Mouse (Mus musculus) lung, adult 18-20 months (tissue): ENCODE measurements around the gene Pold1.
A peak's percentile ranks its signal among the peaks of the same experiment; 100 is the strongest.

ENCODE experiments used
- DNase-seq, 2 experiments: peaks; one replicate each; pipeline ENCODE4 v3.0.0; 2022; ENCODE audit warnings: mixed read lengths in 2 of 2

Pold1 gene

GRCm38 (mm10) chr7:44548497-44549087 lies at the start of gene Pold1:
Gene Pold1, minus strand, starts transcription at chr7:44548849.
- DNase-seq = peak; percentile 99 to 100

- no peak for DNase-seq
Measured at GRCm38 (mm10) chr7:44598336-44598735, 49.7 kb upstream of the Pold1 start.

DNA sequence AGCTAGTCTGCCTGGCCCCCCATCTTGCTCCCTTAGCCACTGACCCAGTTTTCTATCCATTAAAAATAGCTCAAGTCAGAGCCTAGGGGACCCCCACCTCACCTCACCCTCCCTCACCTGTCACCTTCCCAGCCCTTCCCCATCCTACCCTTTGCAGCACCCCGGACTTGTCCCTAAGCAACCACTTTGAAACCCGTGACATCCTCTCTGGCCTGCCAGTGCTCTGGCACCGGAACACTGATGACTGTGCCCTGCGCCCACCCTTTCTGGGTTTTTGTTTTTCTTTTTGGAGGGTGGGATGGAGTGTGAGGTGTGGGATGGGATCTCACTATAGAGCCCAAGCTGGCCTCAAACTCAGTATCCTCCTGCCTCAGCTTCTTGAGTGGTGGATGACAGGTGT lies 49.0 kb upstream of the Pold1 start:
- DNase-seq = no peak

GRCm38 (mm10) chr7:44596996-44597538 lies 48.4 kb upstream of the Pold1 start:
- DNase-seq = no peak

DNA sequence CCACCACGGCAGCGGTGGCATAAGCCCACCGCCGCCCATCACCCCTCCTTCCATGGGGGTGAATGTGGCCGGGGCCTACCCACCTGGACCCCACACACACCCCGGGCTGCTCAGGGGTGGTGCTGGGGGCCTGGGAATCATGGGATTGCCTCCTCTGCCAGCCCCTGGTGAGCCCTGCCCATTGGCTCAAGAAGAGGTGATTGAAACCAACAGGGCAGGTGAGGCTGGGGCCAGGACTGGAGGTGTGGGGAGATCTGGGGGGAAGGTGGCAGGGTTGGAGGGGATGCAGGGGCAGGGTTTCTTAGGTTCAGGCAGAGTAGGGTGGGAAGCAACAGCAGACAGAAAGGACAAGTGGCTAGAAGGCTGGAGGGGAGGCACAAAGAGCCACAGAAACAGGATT lies 47.4 kb upstream of the Pold1 start:
- no peak for DNase-seq

DNA sequence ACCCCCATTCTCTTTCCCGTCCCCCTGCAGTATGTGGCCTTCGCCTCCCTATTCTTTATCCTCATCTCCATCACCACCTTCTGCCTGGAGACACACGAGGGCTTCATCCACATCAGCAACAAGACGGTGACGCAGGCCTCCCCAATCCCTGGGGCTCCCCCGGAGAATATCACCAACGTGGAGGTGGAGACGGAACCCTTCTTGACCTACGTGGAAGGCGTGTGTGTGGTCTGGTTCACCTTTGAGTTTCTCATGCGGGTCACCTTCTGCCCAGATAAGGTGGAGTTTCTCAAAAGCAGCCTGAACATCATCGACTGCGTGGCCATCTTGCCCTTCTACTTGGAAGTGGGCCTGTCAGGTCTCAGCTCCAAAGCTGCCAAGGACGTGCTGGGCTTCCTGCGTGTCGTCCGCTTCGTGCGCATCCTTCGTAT lies 46.5 kb upstream of the Pold1 start:
- DNase-seq = no peak

- no peak for DNase-seq
Measured at GRCm38 (mm10) chr7:44594291-44594690, 45.6 kb upstream of the Pold1 start.

DNA sequence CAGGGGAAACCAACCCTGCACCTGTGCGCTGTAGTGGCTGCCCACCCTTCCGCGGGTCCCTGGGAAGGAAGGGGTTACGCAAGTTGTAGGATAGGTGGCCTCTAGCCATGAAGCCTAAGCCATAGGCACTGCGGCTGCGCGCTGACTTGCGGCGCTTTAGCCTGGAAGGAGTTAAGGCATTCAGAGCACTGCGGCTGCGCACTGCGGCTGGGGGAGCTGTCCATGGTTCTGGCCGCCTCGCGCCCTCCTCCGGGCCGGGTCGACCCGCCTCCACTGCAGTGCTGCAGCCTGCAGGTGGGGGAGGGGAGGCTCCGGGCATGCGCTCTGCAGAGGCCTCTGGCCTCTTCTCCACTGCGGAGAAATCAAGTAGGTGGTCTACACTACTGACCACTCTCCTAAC lies 45.1 kb upstream of the Pold1 start:
- DNase-seq = peak; percentile 74 to 82

DNA sequence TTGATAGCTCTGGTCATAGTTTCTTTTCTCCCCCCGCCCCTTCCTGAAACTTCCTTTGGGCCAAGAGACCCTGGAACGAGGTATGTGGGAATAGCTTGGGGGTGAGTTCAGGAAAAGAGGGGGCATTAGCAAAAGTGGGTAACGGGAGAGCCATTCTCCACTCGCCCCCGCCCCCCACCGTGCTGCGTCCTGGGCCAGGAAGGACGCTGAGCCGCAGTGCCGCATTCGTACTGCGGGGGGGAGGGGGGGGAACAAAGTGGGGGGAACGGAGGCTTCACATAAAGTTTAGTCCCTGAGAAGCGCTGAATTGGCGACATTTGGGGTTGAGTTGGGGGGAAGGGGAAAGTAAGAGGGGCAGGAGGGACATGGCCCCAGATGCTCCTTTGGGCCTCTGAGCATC lies 44.4 kb upstream of the Pold1 start:
- DNase-seq = no peak

DNA sequence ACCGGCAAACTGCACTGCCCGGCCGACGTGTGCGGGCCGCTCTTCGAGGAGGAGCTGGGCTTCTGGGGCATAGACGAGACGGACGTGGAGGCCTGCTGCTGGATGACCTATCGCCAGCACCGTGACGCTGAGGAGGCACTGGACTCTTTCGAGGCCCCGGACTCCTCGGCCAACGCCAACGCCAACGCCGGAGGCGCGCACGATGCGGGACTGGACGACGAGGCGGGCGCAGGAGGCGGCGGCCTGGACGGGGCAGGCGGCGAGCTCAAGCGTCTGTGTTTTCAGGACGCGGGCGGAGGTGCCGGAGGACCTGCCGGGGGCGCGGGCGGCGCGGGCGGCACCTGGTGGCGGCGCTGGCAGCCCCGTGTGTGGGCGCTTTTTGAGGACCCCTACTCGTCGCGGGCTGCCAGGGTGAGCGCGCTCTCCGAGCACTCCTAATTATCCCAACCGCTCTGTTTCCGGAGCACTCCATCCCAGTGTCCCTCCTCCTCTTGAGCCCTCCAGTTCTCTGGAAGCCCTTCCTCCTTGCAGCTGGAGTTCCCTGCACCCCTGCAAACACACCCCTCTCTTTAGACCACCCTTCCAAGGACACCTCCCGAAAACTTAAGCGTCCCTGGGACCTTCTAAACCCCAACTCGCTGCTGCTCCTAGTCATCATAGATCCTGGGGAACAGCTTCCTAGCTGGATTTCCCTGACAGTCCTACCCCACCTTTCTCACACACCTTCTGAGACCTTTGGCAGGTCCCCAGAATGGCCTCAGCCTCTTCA lies 42.9 kb upstream of the Pold1 start:
- no peak for DNase-seq

DNA sequence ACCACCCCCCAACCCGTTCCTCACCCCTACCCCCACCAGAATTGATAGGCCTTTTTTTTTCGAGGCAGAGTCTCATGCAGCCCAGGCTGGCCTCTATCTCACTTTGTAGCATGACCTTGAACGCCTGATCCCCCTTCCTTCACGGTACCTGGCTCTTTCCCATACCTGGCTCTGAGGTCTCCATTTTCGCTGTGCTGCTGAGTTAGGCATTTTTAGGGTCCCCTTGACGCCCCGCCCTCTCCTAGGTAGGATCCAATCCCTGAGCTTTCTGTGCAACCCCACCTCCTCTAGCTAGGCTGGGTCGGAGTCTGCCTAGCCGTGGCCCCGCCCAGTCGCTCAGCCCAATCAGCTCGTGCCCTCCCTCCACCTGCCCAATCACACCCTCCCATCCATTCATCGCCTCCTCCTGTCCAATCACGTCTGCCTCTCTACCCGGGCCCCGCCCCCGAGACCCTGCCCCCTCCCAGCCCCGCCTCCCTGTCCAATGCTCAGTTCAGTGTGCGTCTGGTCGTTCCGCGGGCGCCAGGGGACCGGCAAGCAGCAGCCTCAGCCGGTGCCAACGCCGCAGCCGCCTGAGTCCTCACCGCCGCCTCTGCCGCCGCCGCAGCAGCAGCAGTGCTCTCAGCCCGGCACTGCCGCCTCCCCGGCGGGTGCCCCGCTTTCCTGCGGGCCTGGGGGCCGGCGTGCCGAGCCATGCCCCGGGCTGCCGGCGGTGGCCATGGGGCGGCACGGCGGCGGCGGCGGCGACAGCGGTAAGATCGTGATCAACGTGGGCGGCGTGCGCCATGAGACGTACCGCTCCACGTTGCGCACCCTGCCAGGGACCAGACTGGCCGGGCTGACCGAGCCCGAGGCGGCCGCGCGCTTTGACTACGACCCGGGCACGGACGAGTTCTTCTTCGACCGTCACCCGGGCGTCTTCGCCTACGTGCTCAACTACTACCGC lies 42.0 kb upstream of the Pold1 start, which contains the start of gene Kcnc3:
Gene Kcnc3 (plus strand): TSS at position 263 of the 946 bp plus-strand sequence.
- DNase-seq = peak; percentile 93 to 94

DNA sequence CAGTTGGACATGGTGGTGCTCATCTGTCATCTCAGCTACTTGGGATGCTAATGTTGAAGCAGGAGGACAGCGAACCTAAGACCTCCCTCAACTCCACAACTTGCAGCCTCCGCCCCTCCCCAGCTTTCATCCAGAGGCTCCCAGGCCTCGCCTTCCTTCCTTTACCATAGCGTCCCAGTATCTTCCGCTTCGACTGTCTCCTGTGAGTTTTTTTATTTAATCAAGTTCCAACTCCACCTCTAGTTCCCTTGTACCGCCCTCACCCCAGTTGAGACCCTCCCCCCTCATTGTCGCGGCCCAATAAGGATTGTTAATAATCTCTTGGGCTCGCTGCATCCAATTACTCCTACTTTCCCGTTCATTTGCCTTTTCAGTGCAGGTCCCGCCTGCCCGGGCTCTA lies 41.3 kb upstream of the Pold1 start:
- no peak for DNase-seq

GRCm38 (mm10) chr7:44589149-44589548 lies 40.5 kb upstream of the Pold1 start:
- DNase-seq = peak; percentile 89 to 94

- DNase-seq = peak in 1 of 2 experiments; percentile 35
Measured at GRCm38 (mm10) chr7:44588338-44588737, 39.7 kb upstream of the Pold1 start.

DNA sequence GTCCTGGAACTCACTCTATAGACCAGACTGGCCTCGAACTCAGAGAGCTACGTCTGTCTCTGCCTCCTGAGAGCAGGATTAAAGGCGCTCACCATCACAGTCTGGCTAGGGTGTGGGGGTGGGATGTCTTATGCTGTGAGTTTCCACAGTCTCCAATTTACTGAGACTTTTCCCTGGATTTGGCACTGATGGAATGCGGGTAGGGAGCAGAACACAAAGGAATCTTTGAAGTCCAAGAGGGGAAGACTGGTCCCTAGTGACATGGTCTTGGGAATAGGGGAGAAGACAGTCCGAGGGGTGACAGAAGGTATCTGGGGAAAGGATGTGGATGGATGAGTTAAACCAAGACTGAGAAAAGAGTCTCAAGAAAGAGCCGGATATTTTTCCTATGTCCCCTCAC lies 39.0 kb upstream of the Pold1 start:
- no peak for DNase-seq

- DNase-seq = peak; percentile 29 to 40
Measured at GRCm38 (mm10) chr7:44586930-44587329, 38.3 kb upstream of the Pold1 start.

DNA sequence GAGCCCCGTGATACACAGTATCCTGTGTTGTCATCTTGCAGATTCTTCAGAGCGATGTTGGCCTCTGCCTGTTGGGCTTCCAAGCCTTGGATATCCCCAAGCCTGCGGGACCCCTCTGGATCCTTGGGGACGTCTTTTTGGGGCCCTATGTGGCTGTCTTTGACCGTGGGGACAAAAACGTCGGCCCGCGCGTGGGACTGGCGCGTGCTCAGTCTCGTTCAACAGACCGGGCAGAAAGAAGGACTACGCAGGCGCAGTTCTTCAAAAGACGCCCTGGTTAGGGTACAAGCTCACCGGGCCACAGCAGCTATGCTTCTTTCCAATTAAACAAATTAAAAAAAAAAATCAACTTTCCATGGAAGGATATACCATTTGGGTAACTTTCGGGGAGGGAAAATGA lies 37.9 kb upstream of the Pold1 start:
- no peak for DNase-seq

GRCm38 (mm10) chr7:44585606-44586005 lies 37.0 kb upstream of the Pold1 start:
- DNase-seq = no peak

DNA sequence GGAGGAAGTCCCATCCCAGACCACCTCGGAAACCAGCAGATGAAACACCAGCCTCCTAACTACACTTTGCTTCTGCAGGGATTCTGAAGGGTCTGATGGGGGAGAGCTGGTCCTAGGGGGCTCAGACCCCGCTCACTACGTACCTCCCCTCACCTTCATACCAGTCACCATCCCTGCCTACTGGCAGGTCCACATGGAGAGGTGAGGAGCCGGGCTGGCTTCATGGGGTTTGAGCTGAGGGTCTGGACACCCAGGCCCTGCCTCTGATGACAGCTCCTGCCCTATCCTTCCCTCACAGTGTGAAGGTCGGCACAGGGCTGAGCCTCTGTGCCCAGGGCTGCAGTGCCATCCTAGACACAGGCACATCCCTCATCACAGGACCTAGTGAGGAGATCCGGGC lies 36.3 kb upstream of the Pold1 start:
- no peak for DNase-seq

DNA sequence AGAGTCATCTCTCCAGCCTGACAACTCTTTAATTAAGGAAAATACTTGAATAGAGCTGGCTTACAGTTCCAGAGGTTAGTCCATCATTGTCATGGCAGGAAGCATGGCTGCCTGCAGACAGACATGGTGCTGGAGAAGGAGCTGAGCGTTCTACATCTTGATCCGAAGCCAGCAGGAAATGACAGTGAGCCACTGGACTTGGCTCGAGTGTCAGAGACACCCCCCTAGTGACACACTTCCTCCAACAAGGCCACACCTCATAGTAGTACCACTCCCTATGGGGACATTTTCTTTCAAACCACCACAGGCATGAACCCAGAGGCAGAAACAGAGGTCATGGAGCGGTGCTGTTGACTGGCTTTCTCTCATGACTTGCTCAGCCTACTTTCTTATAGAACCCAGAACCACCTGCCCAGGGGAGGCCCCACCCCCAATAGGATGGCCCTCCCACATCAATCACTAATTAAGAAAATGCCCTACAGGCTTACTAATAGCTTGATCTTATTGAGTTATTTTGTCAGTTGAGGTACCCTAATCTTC lies 35.7 kb upstream of the Pold1 start:
- no peak for DNase-seq

- peak; percentile 64 to 76 for DNase-seq
Measured at GRCm38 (mm10) chr7:44583146-44583545, 34.5 kb upstream of the Pold1 start.

GRCm38 (mm10) chr7:44582709-44583108 lies 34.1 kb upstream of the Pold1 start:
- peak in 1 of 2 experiments; percentile 26 for DNase-seq

DNA sequence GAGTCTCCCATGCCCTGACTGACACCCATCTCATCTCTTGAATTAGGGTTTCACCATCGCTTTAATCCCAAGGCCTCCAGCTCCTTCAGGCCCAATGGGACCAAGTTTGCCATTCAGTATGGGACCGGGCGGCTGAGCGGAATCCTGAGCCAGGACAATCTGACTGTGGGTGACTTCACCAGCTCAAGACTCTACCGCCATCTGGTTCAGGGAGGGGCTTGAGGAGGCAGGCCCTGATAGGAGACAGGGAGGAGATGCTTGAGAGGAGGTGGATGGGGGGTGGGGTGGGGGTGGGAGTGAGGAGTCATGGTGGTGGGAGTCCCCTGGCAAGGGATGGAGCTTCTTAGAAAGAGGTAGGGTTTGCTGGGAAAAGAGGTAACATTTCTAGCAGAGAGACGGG lies 33.0 kb upstream of the Pold1 start:
- no peak for DNase-seq
